Mouse (Mus musculus): ENCODE measurements around the gene Xxylt1.

Gene Xxylt1

DNA sequence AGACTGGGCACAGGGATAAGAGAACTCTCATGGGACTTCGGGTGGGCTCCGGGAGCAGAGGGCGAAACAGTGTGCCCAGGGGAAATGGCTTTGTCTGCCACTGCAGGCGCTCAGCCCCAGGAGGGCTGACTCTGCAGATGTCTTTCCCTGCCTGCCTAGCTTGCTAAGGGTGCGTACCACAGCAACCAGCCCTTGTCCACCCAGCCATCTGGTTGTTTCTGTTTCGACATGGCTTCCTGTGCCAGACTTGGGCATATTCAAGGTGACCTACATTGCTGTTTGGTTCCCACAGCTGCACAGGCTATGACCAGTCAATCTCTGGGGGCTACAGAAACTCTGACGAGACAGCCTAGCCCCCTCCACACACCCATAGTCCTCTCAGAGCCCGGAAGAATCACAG, 118.7 kb downstream of the Xxylt1 start:
- intact Hi-C loops (cut with DNase I), result no loop called here

DNA sequence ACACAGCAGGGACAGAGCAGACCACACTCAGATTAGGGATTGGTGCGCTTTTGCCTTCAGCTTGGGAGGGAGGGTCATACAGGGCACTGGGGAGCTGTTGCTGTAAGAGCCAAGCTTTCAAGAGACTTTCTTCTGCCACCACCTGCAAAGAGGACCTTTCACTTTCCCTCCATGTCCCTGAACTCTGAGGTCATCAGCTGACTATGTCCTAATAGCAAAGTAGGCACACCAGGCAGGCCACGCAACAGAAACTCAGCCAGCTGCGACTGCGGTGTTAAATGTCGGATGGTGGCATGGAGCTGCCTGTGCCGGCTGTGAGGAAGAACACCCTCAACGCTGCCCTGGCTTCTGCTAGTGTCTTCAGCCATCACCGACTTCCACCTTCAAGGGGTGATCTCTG, 120.1 kb downstream of the Xxylt1 start:
- intact Hi-C loops (cut with DNase I), result no loop called here

DNA sequence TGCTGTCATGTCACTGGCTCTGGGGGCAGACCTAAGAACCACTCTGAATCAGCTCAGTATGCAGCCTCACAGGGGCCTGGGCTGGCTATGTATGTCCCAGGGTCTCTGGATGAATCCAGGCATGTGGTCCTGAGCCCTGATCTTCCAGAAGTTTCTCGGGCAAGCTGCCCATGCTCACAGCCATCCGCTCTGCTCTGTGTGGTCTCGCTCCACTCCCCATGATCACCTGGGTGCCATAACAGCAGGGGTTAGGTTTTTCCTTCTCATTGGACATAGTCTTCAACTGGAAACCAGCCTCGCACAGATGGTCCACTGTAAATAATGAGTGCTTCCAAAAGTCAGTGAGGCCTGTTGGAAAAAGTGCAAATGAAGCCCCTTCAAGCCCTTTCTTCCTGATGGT, 121.0 kb downstream of the Xxylt1 start:
- intact Hi-C loops (cut with DNase I), result no loop called here

DNA sequence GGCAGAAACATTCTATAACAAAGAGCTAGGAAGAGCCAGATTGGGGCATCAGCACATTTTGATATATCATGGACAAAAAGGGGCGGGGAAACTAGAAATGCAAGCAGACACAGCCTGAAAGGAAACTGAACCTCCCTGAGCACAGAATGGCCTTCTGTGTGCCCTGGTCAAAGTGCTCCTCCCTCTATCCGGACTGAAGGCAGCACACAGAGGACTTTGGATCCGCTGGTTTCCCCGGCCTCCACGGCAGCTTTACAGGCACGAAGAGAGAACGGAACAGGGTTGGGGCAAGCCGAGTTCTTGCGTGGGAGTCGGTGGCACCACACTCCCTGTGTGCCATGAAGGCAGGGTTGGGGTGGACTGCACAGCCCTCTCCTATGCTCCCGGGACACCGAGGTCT, 121.5 kb downstream of the Xxylt1 start:
- intact Hi-C loops (cut with DNase I), result no loop called here

DNA sequence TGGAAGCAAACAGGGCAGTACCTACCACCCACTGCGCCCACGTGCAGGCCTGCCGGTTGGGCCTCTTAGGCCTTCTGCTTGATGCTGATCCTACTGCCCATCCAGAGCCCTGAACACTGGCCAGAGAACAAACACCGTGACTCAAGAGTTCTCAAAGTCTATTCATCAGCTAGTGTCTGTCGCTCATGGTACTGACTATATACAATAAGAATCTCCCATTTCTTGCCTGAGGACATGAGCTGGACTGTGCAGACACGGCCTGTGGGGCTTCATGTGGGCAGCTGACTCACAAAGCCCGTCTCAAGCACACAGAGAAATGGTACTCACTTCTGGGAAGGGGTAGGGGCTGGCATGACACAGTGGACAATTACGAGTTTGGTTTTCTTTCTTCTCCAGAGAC, 125.1 kb downstream of the Xxylt1 start:
- intact Hi-C loops (cut with DNase I), result no loop called here

DNA sequence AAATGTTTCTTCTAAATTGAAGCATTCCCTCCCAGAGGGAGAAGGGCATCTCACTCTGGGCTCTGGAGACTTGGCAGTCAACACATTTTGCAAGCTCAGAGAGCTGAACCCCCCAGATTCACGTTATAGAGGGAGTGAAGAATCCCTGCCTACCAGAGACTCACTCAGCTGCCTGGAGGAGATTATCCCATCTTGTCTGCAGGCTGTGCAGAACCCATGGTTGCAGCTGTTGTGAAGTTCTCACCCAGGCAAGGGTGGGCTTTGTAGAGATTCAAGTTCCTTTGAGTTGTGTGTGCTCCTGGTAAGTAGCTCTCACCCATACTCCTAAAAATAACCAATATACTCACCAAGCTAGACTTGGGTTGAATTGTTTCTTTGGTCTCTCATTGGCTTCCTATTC, 132.6 kb downstream of the Xxylt1 start:
- intact Hi-C loops (cut with DNase I), result no loop called here

DNA sequence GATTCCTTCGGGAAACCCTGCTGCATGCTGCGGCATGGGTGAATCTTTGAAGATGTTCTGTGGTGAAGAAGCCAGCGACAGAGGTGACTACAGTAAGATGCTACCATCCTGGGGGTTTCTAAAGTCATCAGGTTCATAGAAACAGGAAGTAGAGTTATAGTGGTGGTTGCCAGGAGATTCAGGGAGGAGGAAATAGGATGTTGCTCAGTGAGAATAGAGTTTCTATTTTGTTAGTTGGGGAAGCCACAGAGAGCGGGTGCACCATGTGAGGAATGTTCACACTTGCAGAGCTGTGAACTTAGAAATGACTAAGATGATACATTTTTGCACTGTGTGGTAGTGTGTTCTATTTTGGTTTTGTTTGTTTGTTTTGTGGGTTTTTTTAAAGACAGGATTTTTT, 133.0 kb downstream of the Xxylt1 start:
- intact Hi-C loops (cut with DNase I), result no loop called here

DNA sequence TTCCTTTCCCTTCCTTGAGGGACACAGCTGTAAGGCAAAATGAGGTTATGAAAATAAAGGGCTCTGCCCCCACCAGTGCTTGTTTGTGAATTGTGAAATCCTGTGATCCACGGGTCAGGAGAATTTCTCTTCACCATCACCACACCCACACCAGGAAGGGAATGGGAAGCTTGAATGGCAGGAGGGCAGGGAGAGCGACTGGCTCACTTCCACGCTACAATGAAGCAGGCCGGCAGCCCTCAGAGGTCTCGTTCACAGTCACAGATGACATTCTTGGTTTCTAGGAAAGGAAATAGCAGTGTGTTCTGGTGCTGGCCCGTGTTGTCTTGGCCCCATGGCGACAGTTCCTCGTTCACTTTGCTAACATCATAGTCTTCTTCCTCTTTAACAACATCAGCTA, 136.3 kb downstream of the Xxylt1 start:
- intact Hi-C loops (cut with DNase I), result no loop called here

DNA sequence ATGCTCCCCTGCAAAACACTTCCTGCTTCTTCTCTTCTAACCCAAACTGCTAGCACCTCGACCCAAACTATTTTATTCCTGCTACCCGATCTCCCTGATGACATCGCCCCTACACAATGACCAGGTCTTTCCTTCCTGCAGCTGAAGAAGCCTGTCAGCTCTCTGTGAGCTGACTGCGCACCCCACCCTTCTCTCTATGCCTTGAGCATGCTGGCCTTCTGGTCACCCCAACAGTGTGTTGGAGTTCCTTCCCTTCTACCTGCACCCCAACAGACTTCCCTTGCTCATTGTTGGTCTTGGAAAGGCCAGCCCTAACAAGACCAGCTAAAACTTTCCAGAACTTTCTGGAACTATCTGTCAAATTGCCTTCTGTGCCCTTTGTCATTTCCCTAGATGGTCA, 137.3 kb downstream of the Xxylt1 start:
- intact Hi-C loops (cut with DNase I), result no loop called here

DNA sequence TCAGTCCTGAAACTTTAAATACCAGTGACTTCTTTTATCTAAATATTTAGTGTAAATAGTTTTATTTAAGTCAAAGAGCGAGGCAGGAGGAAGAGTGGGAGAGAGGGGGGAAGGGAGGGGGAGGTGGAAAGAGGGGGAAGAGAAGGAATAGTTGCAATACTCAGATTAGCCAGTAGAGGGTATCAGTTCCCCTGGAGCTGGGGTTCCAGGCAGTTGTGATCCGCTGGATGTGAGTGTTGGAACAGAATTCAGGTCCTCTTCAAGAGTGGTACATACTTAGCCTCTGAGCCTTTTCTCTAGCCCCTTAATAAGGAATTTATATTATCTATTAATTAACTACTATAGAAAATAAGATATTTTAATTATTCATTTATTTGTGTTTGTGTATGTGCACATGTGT, 140.5 kb downstream of the Xxylt1 start:
- intact Hi-C loops (cut with DNase I), result no loop called here

DNA sequence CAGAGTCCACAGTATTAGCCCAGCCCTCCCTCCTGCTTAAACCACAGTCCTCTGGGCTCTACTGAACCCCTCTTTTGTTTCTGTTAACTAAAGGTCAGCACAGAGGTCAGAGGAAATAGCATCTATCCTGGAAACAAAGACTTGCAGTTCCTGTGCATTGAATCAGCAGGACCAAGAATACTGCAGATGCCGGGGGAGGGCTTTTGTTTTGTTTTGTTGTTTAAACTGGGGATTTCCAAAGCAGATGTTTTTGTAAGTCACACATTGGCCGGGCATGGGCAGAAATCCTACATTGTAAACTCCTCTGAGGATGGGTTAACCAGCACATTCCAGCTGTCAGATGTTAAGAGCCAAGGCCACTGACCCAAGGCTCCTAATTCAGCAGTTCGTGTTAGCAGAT, 141.3 kb downstream of the Xxylt1 start:
- intact Hi-C loops (cut with DNase I), result no loop called here

DNA sequence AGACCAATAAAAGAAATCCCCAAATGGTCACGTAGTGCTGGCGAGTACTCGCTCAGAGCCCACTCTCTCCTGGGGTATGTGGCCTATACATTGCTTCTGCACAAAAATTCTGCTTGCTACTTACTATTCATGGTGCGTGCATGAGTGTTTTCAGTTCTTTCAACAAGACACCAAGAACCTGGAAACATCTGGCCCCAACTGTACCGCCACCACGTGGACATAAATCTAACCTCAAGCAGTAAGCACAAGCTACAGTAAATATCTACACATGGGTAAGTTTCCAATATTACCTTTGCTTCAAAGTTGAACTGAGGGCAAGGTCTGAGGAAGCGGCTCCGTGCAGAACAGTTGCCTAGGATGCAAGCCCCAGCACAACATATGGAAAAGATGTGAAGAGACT, 142.0 kb downstream of the Xxylt1 start:
- intact Hi-C loops (cut with DNase I), result no loop called here

DNA sequence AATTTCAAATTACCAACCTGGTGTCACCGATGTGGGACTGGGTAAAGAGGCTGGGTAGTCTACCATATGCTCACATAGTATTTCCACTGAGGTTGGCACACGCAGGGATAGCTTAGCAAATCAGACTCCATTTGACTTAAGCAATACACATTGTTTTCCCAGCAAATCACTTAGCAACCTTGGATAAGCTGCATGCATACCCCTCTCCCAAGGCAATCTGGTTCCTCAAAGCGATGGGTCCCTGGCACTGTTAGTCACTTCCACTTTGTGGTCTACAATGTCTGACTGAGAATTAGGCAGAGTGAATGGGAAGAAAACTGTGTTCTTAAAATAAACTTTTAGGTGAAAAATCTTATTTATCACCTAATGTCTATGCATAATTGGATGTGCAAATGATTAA, 142.6 kb downstream of the Xxylt1 start:
- intact Hi-C loops (cut with DNase I), result no loop called here

DNA sequence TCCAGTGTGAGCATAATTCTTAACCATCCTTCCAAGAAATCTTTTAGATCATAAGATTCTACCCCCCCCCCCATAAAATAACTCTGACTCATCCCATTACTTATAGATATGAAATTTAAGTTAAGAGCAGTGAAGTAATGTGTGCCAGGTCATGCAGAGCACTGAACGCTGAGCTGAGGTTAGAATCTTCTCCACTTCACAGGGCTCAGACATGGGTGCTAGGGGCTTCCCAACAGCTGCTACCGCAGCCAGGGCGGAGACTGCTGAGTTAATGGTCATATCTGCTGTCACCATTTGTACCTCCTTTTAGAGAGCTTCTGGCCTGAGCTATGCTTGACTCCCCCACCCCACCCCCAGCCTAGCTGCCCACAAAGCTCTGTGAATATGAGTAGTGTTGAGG, 143.6 kb downstream of the Xxylt1 start:
- intact Hi-C loops (cut with DNase I), result no loop called here

DNA sequence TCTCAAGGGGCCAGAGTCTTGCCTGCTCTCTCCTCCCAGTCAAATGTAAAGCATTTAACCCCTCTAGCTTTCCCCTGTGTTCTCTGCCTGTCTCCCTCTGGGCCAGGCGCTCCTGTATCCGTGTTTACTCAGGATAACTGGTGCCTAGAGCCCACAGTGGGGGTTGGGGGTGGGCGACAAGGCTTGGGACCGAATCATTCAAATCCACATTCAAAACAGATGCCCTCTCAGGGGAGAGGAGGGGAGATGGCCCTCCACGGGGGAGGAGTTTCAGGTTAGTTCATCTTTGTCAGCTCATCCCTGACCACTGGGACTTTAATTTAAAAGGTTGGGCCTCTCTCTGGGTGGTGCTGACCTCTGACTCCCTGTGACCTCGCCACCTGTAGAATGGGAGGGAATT, 144.8 kb downstream of the Xxylt1 start:
- intact Hi-C loops (cut with DNase I), result no loop called here

DNA sequence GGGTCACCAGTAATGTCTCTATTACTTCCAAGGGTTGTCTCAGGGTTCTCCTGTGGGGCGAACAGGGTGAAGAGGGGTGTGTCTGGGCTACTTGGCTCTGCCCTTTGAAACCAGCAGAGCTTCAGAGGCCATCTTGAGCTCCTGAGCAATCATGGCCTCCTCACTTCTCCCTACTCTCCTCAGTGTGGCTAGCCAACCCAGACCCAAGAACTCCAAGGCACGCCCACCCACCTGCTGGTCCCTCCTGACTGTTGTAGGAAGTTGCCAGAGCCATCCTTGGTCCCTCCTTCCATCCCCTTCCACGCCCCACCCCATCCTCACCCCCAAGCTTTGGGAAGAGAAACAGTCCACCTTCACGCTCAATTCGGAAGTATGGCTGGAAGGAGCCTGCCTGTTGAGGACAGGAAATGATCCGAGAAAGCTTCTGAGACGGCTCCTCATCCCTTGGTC, 145.2 kb downstream of the Xxylt1 start:
- intact Hi-C loops (cut with DNase I), result no loop called here

DNA sequence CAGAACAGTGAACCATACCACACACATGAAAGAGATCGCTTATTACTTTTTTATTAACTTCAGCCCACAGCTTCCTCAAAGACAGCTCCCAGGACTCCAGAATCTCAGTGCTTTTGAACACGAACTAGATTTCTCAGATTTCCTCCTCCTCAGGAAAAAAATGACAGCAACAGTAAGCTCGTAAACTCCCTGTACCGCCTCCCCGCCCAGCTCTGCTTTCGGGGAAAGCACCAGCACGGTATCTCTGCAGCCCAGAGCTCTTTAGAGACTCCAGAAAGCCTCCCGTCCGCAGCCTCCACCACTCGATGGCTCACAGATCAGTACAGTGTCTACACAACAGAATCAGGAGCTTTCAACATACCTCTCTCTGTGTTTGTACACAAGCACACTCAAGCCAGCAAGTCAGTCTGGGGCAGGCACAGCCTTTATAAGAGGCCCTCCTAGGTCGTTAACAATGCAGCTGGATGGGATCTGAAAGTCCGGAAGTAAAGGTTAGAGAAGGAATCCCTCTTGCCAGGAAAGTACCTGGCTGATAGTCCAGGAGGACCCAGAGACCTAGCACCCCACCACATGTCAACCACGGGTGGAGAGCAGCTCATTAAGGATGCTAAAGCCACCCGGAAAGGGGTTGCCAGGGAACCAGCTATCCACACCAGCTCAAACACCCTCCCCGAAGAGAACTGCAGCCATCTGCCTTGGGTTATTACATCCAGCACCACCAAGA, 146.1 kb downstream of the Xxylt1 start:
- intact Hi-C loops (cut with DNase I), result no loop called here

DNA sequence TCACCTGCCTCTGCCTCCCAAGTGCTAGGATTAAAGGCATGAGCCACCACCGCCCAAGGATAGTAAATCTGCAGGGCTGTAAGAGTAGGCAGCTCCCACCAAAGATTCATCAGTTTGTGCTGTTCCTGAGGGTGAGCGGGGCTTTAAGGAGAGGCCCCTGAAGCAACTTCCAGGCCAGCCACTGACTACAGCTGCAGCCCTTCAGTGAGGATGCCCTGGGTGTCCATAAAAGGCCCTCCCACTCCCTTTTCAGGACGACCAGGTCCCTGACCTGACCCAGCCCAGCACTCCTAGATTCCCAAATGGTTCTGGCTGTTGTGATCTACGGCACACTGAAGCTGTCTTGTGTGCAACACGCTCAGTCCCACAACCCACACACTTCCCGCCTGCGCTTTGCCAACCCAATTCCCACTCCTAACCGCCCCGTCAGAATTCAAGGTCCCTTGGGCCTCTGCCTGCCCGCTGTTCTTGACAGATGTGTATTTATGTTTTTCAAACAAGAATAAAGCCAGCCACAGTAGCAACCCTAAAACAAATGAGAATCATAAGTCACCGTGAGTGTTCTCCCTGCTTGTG, 146.9 kb downstream of the Xxylt1 start:
- intact Hi-C loops (cut with DNase I), result no loop called here

DNA sequence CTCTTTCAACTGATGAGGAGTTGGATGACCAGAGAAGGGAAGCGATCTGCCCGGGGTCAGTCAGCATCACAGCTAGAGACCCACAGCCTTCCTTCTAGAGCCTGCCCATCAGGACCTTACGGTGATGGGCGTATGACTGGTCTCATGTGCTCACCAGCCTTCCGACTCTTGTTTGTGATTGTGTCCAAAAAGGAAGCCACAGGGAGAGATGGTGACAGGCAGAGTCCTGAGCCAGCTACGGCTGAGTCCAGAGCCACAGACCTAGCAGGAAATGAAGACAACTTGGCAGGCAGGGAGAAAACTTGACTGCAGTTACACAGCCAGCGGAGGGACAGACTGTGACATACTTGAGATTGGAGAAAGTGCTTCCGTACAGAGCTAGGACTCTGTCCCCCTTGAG, 147.9 kb downstream of the Xxylt1 start:
- intact Hi-C loops (cut with DNase I), result no loop called here

DNA sequence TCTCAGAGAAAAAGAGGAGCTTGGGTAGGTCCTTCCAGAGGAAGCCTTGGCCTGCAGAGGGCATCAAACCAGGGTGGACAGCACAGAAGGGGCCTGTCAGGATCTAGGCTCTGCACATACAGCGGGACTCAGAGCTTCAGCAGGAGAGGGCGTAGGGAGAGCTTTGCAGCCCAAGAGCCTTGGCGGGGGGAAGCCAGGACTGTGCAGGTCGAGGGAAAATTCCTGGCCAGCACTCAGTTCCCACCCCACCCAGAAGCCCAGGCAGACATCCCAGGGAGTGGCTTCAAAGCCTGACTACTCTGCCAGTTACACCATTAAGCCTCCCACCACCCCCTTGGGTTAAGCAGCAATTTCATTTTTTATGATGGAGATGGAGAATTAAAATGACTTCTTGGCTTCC, 148.4 kb downstream of the Xxylt1 start:
- intact Hi-C loops (cut with DNase I), result no loop called here

DNA sequence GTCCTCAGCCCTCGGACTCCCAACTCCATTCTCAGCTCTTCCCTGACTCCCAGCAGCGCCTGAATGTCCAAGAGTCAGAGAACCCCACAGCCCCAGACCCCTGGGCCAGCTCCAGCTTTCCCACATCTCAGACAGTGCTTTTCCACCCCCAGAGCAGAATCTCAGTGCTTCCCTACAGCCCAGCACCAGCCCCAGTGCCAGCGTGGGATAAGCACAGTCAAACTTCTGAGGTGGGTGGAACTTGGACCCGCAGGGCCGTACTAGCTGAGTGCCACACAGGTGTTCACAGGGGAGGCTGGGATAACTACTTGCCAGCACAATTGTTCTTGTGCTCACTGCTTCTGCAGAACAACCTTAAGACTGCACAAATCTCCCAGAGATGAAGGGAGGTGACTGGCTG, 149.0 kb downstream of the Xxylt1 start:
- intact Hi-C loops (cut with DNase I), result no loop called here

DNA sequence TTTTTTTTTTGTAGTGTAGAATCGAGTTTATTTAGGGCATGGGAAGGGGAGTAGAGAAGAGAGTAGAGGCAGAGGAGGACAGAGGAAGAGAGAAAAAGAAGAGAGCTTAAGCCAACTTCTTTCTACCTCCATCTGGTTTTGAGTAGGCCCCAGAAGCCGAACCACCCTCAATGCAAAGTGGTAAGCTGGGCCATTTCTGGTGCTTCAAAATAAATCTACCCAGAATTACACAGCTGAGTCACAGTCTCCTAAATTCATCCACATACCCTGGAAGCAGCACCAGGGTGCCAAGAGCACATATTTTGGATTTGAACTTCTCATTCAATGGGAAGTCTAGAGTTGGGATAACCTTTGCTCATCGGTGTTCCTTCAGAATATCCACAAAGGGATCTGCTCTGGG, 152.1 kb downstream of the Xxylt1 start:
- intact Hi-C loops (cut with DNase I), result no loop called here

DNA sequence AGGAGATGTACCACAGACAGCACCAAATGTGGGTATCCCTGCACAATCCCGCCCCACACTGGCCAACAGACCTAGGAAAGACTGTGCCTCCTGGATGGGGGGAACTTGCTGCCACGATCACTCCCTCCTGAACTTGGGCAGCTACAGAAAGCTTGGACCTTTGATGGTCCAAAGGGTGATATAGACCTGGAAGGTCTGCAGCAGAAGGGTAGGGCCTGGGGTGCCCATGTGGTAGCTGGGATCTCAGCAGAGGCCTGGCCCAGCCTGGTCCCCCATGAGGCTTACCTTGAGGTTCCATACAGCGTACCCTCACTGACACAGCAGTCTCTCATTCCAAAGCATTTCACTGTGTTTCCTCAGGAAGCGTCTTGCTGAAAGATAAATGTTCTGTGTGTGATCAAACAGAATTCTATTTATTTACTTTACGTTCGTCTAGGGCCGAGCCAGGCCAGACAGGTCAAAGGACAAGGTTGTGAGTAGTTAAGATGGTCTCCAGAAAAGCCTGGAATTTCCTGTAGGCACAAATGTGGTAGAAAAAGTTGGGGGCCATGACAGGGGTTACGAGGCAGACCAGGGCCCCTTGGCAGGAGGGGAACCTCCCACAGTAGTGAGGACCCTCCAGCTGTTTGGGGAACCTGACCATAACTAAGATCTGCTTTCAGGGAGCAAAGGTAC, 153.0 kb downstream of the Xxylt1 start:
- intact Hi-C loops (cut with DNase I), result no loop called here
